Mouse (Mus musculus) megakaryocyte, embryonic 14.5 days (primary cell): ENCODE measurements around the gene Evl.

Experiments used
- FLI1 ChIP-seq: IDR thresholded peaks from 2 replicates; pipeline ENCODE4 v1.6.1; 2012; ENCODE audit warnings: low read length, inconsistent platforms, mixed read lengths
- GATA1 ChIP-seq: IDR thresholded peaks from 3 replicates; pipeline ENCODE4 v1.6.1; 2012; ENCODE audit warnings: mixed read lengths, low read length, inconsistent platforms, borderline replicate concordance

DNA sequence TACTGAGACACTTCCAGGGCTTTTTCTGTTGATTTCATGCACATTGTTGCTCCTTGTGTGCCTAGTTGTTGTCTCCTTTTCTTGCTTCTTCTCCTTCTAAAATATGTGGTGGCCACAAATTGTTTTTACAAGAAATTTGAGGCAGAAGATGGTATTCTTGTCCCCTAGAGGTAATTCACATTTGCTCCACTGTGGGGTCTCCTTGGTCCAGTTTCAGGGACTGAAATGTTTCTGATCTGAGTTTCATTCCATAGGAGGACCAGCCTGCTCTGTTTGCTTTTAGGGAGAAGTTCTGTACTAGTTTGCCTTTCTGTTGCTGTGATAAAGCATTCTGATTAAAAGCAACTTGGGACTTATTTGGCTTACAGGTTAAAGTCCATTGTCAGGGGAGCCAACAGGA, 3.7 kb downstream of the Evl start:
- TF ChIP-seq GATA1 (no peak), FLI1 (no peak)
